Mouse (Mus musculus): ENCODE measurements around the gene Pdlim5. TPM values are rescaled to one million over a fixed set of nuclear protein-coding genes. Genes with fewer than 3 reads are reported as not detected.
A peak's percentile ranks its signal among the peaks of the same experiment; 100 is the strongest.

The Pdlim5 gene
- polyA plus RNA-seq, 1 experiment from 2014 or later, result 10.0 TPM

- Histone ChIP-seq H3K4me1 (replicated peaks; ENCODE audit: control insufficient read depth, insufficient read depth, low read length) (no peaks in the 10 kb centered on the region), H3K27me3 (replicated peaks; ENCODE audit: control insufficient read depth, insufficient read depth, low read length) (no peaks in the 10 kb centered on the region), H3K4me2 (ENCODE audit: low read length) (no peak overlapping the region), H3K4me3 (replicated peaks; ENCODE audit: low read length) (no peak overlapping the region), H3K9me3 (ENCODE audit: control insufficient read depth, low read length) (no peaks in the 10 kb centered on the region), H3K36me3 (ENCODE audit: control insufficient read depth, insufficient read depth) (no peaks in the 10 kb centered on the region), H3K9ac (replicated peaks; ENCODE audit: low read depth, low read length) (no peak overlapping the region), H3K27ac (ENCODE audit: low read length) (no peak overlapping the region)
- no peak for ATAC-seq
- WGBS, result 65% methylated on average over 3 of the region's 3 CpGs
These were observed 22.5 kb upstream of the Pdlim5 start for GRCm38 (mm10) chr3:142417996-142418395.

DNA sequence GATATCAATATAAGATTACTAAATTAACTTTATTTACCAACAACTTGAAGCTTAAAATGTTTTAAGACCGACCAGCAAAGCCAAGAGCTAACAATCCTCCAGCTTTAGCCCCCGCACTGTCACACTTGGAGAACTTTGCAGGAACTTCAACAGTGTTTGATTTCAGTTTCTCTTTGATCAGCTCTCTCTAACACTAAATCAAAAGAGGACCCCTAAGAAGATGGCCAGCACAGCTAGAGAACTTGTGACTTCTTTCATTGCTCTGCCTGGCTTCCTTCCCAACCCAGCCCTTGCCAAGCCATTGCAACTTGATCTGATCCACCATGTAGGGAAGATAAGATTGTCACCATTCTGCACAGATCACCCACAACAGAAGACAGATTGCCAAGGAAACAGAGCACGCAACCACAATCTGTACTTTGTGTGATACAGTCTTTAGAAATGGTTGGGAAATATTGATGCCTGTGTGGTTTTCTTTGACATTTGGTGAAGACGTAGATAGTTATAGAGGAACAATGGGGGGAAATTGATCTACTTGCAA lies 17.9 kb upstream of the Pdlim5 start:
- 89% methylated on average over 4 of the region's 4 CpGs for WGBS

DNA sequence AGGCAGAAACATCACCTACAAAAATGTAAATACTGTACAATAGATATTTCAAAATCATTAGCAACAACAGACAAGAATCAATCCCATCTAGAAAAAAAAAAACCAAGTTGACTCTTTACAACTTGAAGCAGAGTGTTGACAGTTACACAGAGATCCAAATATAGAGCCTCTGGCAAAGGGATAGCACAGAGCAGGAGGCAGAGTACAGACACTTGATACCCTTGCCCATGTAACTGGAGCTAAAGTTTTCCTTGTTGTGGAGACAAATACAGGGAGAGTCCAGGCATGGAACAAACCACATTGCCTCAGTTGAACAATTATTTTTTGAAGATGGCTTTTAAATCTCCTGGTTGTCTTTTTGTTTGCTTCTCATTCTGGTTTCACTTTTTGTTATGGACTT lies 15.4 kb upstream of the Pdlim5 start:
- no peak for ATAC-seq
- no peaks in the 10 kb centered on the region for H3K4me1 ChIP-seq (replicated peaks; ENCODE audit: control insufficient read depth, insufficient read depth, low read length)
- H3K9me3 ChIP-seq (ENCODE audit: control insufficient read depth, low read length), result no peaks in the 10 kb centered on the region
- no peaks in the 10 kb centered on the region for H3K27me3 ChIP-seq (replicated peaks; ENCODE audit: control insufficient read depth, insufficient read depth, low read length)
- H3K4me2 ChIP-seq (ENCODE audit: low read length), result no peak overlapping the region
- no peak overlapping the region for H3K9ac ChIP-seq (replicated peaks; ENCODE audit: low read depth, low read length)
- no peak overlapping the region for H3K4me3 ChIP-seq (replicated peaks; ENCODE audit: low read length)
- no peak overlapping the region for H3K27ac ChIP-seq (ENCODE audit: low read length)
- H3K36me3 ChIP-seq (ENCODE audit: control insufficient read depth, insufficient read depth), result no peaks in the 10 kb centered on the region

More for the DNA sequence above, 17.9 kb upstream of the Pdlim5 start:
- no peaks in the 10 kb centered on the region for H3K27me3 ChIP-seq (replicated peaks; ENCODE audit: control insufficient read depth, insufficient read depth, low read length)
- no peak for ATAC-seq
- H3K4me2 ChIP-seq (ENCODE audit: low read length), result no peak overlapping the region
- no peak overlapping the region for H3K27ac ChIP-seq (ENCODE audit: low read length)
- no peaks in the 10 kb centered on the region for H3K9me3 ChIP-seq (ENCODE audit: control insufficient read depth, low read length)
- H3K9ac ChIP-seq (replicated peaks; ENCODE audit: low read depth, low read length), result no peak overlapping the region
- no peak overlapping the region for H3K4me3 ChIP-seq (replicated peaks; ENCODE audit: low read length)
- H3K36me3 ChIP-seq (ENCODE audit: control insufficient read depth, insufficient read depth), result no peaks in the 10 kb centered on the region
- H3K4me1 ChIP-seq (replicated peaks; ENCODE audit: control insufficient read depth, insufficient read depth, low read length), result no peaks in the 10 kb centered on the region

DNA sequence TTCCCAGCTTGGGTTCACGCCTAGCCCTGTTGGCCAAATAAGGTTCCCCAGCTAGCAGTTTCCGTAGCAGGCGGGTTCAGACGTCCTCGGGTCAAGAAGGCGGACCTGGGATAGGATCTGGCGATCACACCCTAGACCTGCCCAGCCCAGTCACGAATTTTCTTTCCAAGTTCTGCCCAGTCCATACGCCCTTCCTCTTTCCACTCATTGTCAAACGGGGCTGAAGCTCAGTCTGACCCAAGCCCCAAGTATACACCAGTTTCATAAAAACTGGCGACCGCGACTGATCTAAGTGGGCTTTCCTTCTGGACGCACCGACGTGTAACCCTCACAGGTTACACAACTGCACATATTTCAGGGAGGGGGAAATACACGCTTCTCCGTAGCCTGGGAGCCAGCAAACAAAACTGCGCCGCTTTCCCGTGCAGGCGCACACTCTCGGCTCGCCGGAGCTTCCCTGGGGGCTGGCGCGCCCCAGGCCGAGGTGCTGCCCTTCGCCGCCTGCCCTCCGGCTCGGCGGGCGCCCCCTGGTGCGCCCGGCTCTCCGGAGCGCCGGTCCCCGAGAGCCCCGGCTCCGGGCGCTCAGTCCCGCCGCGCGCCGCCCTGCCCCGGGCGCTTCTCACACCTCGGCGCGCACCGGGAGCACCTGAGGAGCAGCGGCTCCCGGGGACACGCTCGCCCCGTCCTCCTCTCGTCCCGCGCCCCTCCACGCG lies 544 bp downstream of the Pdlim5 start:
- Histone ChIP-seq H3K4me1 (replicated peaks; ENCODE audit: control insufficient read depth, insufficient read depth, low read length) (peaks cover 6% of the 10 kb centered on the region), H3K27ac (ENCODE audit: low read length) (peak overlapping the region; percentile 10; the same call in 1 of the 2 replicates), H3K4me3 (replicated peaks; ENCODE audit: low read length) (peak overlapping the region; percentile 91), H3K36me3 (ENCODE audit: control insufficient read depth, insufficient read depth) (no peaks in the 10 kb centered on the region), H3K9ac (replicated peaks; ENCODE audit: low read depth, low read length) (peak overlapping the region; percentile 64), H3K27me3 (replicated peaks; ENCODE audit: control insufficient read depth, insufficient read depth, low read length) (no peaks in the 10 kb centered on the region), H3K4me2 (ENCODE audit: low read length) (peak overlapping the region; percentile 89), H3K9me3 (ENCODE audit: control insufficient read depth, low read length) (no peaks in the 10 kb centered on the region)
- WGBS, result under 1% methylated on average over 48 of the region's 64 CpGs
- ATAC-seq, result peak; percentile 77

- no peaks in the 10 kb centered on the region for H3K27me3 ChIP-seq (replicated peaks; ENCODE audit: control insufficient read depth, insufficient read depth, low read length)
- ATAC-seq, result no peak
- WGBS, result 58% methylated on average over 9 of the region's 9 CpGs
- no peak overlapping the region for H3K27ac ChIP-seq (ENCODE audit: low read length)
- H3K4me3 ChIP-seq (replicated peaks; ENCODE audit: low read length), result peak overlapping the region; percentile 91; the same call in 1 of the 2 replicates
- H3K4me2 ChIP-seq (ENCODE audit: low read length), result peak overlapping the region; percentile 89
- no peaks in the 10 kb centered on the region for H3K36me3 ChIP-seq (ENCODE audit: control insufficient read depth, insufficient read depth)
- peaks cover 6% of the 10 kb centered on the region for H3K4me1 ChIP-seq (replicated peaks; ENCODE audit: control insufficient read depth, insufficient read depth, low read length)
- H3K9ac ChIP-seq (replicated peaks; ENCODE audit: low read depth, low read length), result no peak overlapping the region
- H3K9me3 ChIP-seq (ENCODE audit: control insufficient read depth, low read length), result no peaks in the 10 kb centered on the region
These were observed 1.5 kb downstream of the Pdlim5 start for GRCm38 (mm10) chr3:142394000-142394411.

- 63% methylated on average over 5 of the region's 5 CpGs for WGBS
- no peak for ATAC-seq
- no peak overlapping the region for H3K9ac ChIP-seq (replicated peaks; ENCODE audit: low read depth, low read length)
- no peak overlapping the region for H3K4me2 ChIP-seq (ENCODE audit: low read length)
- H3K9me3 ChIP-seq (ENCODE audit: control insufficient read depth, low read length), result no peaks in the 10 kb centered on the region
- H3K36me3 ChIP-seq (ENCODE audit: control insufficient read depth, insufficient read depth), result no peaks in the 10 kb centered on the region
- H3K4me1 ChIP-seq (replicated peaks; ENCODE audit: control insufficient read depth, insufficient read depth, low read length), result peaks cover 6% of the 10 kb centered on the region
- H3K27me3 ChIP-seq (replicated peaks; ENCODE audit: control insufficient read depth, insufficient read depth, low read length), result no peaks in the 10 kb centered on the region
- no peak overlapping the region for H3K4me3 ChIP-seq (replicated peaks; ENCODE audit: low read length)
- H3K27ac ChIP-seq (ENCODE audit: low read length), result no peak overlapping the region
These were observed 4.0 kb downstream of the Pdlim5 start for GRCm38 (mm10) chr3:142391531-142391930.

GRCm38 (mm10) chr3:142390288-142390687 lies 5.2 kb downstream of the Pdlim5 start:
- peaks cover 6% of the 10 kb centered on the region for H3K4me1 ChIP-seq (replicated peaks; ENCODE audit: control insufficient read depth, insufficient read depth, low read length)
- no peak overlapping the region for H3K4me3 ChIP-seq (replicated peaks; ENCODE audit: low read length)
- H3K36me3 ChIP-seq (ENCODE audit: control insufficient read depth, insufficient read depth), result no peaks in the 10 kb centered on the region
- 7% methylated on average over 2 of the region's 2 CpGs for WGBS
- H3K27ac ChIP-seq (ENCODE audit: low read length), result no peak overlapping the region
- H3K27me3 ChIP-seq (replicated peaks; ENCODE audit: control insufficient read depth, insufficient read depth, low read length), result no peaks in the 10 kb centered on the region
- no peak overlapping the region for H3K9ac ChIP-seq (replicated peaks; ENCODE audit: low read depth, low read length)
- no peak for ATAC-seq
- H3K9me3 ChIP-seq (ENCODE audit: control insufficient read depth, low read length), result no peaks in the 10 kb centered on the region
- no peak overlapping the region for H3K4me2 ChIP-seq (ENCODE audit: low read length)

DNA sequence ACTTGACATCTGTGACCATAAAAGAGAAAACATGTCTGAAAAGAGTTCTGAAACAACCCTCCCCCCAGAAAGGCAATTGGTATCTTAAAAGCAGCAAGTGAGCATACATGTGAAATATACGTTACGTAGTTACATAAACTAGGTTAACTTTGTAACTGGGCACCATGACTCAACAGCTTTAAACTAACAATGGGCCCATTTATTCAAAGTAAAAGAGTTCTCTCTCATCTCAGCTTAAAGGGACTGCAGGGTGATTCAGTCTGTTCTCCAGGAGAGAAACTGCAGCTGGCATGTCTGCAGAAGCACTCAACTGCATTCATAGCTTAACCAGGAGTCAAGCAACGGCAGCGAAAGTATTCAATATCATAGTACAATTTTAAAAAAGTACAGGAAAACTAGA lies 7.3 kb downstream of the Pdlim5 start:
- Histone ChIP-seq H3K4me2 (ENCODE audit: low read length) (no peak overlapping the region), H3K9ac (replicated peaks; ENCODE audit: low read depth, low read length) (no peak overlapping the region), H3K27me3 (replicated peaks; ENCODE audit: control insufficient read depth, insufficient read depth, low read length) (no peaks in the 10 kb centered on the region), H3K9me3 (ENCODE audit: control insufficient read depth, low read length) (no peaks in the 10 kb centered on the region), H3K4me1 (replicated peaks; ENCODE audit: control insufficient read depth, insufficient read depth, low read length) (no peaks in the 10 kb centered on the region), H3K27ac (ENCODE audit: low read length) (no peak overlapping the region), H3K4me3 (replicated peaks; ENCODE audit: low read length) (no peak overlapping the region), H3K36me3 (ENCODE audit: control insufficient read depth, insufficient read depth) (no peaks in the 10 kb centered on the region)
- WGBS, result 50% methylated on average over 4 of the region's 4 CpGs
- ATAC-seq, result no peak

DNA sequence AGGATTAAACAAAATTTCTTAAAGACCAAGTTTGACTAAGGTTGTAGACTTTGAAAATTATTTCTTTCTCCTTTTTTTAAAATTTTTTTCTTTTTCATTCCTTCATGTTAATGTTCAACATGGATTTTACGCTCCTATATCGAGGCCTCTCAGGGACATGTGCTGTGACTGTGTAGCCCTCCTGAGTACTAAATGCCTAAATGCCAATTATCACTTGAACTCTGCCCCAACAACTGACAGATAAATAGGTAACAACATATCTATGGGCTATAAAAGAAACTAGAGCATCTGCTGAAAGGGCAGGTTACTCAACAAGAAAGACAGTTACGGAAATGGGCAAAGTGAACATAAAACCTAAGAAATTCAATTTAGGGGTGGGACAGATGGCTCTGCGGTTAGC lies 9.0 kb downstream of the Pdlim5 start:
- no peak for ATAC-seq
- Histone ChIP-seq H3K4me1 (replicated peaks; ENCODE audit: control insufficient read depth, insufficient read depth, low read length) (no peaks in the 10 kb centered on the region), H3K36me3 (ENCODE audit: control insufficient read depth, insufficient read depth) (no peaks in the 10 kb centered on the region), H3K27me3 (replicated peaks; ENCODE audit: control insufficient read depth, insufficient read depth, low read length) (no peaks in the 10 kb centered on the region), H3K27ac (ENCODE audit: low read length) (no peak overlapping the region), H3K9ac (replicated peaks; ENCODE audit: low read depth, low read length) (no peak overlapping the region), H3K9me3 (ENCODE audit: control insufficient read depth, low read length) (no peaks in the 10 kb centered on the region), H3K4me3 (replicated peaks; ENCODE audit: low read length) (no peak overlapping the region), H3K4me2 (ENCODE audit: low read length) (no peak overlapping the region)
- 90% methylated on average over 4 of the region's 4 CpGs for WGBS
